Mouse (Mus musculus) activated CD4-positive, CD25-positive, alpha-beta regulatory T cell, adult 9 weeks (primary cell): ENCODE data around the gene Gpr146. TPM values are rescaled to one million over a fixed set of nuclear protein-coding genes. Genes with fewer than 3 reads are reported as not detected.

Experiments used
- polyA plus RNA-seq: library from polyadenylated mRNA; unstranded; fragments of 100-300 nt; shearing (Covaris generic); gene quantifications from one replicate; pipeline ENCODE4 v1.2.1, GENCODE M21; 2017

The Gpr146 gene
- 11.0 TPM for polyA plus RNA-seq

GRCm38 (mm10) chr5:139377468-139378270 lies at the start of gene Gpr146:
TSS of gene Gpr146 (plus strand) at chr5:139377697.

GRCm38 (mm10) chr5:139351134-139351533 lies 26.4 kb upstream of the Gpr146 start, which contains the start of gene Cox19:
TSS of gene Cox19 (minus strand) at chr5:139351418.

GRCm38 (mm10) chr5:139352317-139352716 lies 25.2 kb upstream of the Gpr146 start, which contains the start of gene Cyp2w1:
TSS of gene Cyp2w1 (plus strand) at chr5:139352617.

GRCm38 (mm10) chr5:139404801-139405401 lies 27.4 kb downstream of the Gpr146 start, which contains the start of gene C130050O18Rik:
TSS of gene C130050O18Rik (plus strand) at chr5:139405280.

GRCm38 (mm10) chr5:139423026-139423865 lies 45.7 kb downstream of the Gpr146 start, which contains the start of gene Gper1:
TSS of gene Gper1 (plus strand) at chr5:139423151.

Other genes starting within 250 kb of the Gpr146 start
- 2.0 TPM for gene Prkar1b, start 227.7 kb upstream of the Gpr146 start, polyA plus RNA-seq
- gene Dnaaf5, start 227.5 kb upstream of the Gpr146 start, polyA plus RNA-seq = 13.3 TPM
- 52.1 TPM for gene Sun1, start 177.1 kb upstream of the Gpr146 start, polyA plus RNA-seq
- 10.1 TPM for gene Get4, start 125.4 kb upstream of the Gpr146 start, polyA plus RNA-seq
- gene Adap1, start 52.1 kb upstream of the Gpr146 start, polyA plus RNA-seq = 3.7 TPM
- 62.4 TPM for gene Cox19, start 26.3 kb upstream of the Gpr146 start, polyA plus RNA-seq
- gene Cyp2w1, start 25.1 kb upstream of the Gpr146 start, polyA plus RNA-seq = not detected
- 0.22 TPM for gene C130050O18Rik, start 27.6 kb downstream of the Gpr146 start, polyA plus RNA-seq
- not detected for gene Gper1, start 45.5 kb downstream of the Gpr146 start, polyA plus RNA-seq
- 7.9 TPM for gene 3110082I17Rik, start 82.8 kb downstream of the Gpr146 start, polyA plus RNA-seq
- gene Zfand2a, start 106.9 kb downstream of the Gpr146 start, polyA plus RNA-seq = 16.1 TPM
- gene Uncx, start 165.8 kb downstream of the Gpr146 start, polyA plus RNA-seq = not detected